Mouse (Mus musculus): ENCODE measurements at regions not wholly inside any gene's neighbourhood (a gene's known extent, or its start where the extent isn't known, plus 50 kb on each side); places are given as distances from the start of the nearest gene placed in this dataset.

- no peak for DNase-seq (ENCODE audit: low spot score in 2 of 2)
These were observed 81.6 kb upstream of the Stx16 start for GRCm38 (mm10) chr2:173994301-173995073.

GRCm38 (mm10) chr2:174004666-174005065 is 71.4 kb upstream of the Stx16 start:
- no peak for DNase-seq (ENCODE audit: low spot score in 2 of 2)

DNA sequence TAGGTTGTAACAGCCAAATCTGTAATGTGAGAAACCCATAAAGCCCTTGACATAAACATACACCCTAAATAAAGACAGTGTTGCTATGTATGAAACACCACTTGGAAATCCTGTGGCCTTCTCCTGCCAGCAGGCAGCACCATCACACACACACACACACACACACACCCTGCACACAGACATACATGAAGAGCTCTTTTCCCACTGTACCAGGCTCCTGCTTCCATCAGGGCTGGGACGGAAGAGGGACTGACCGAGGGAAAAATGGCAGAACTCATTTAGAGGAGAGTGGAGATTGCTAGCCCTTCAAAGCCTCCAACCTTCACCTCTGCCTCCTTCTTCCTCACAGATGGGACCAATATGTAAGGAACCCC is 68.1 kb upstream of the Stx16 start:
- DNase-seq (ENCODE audit: low spot score in 2 of 2): no peak

DNA sequence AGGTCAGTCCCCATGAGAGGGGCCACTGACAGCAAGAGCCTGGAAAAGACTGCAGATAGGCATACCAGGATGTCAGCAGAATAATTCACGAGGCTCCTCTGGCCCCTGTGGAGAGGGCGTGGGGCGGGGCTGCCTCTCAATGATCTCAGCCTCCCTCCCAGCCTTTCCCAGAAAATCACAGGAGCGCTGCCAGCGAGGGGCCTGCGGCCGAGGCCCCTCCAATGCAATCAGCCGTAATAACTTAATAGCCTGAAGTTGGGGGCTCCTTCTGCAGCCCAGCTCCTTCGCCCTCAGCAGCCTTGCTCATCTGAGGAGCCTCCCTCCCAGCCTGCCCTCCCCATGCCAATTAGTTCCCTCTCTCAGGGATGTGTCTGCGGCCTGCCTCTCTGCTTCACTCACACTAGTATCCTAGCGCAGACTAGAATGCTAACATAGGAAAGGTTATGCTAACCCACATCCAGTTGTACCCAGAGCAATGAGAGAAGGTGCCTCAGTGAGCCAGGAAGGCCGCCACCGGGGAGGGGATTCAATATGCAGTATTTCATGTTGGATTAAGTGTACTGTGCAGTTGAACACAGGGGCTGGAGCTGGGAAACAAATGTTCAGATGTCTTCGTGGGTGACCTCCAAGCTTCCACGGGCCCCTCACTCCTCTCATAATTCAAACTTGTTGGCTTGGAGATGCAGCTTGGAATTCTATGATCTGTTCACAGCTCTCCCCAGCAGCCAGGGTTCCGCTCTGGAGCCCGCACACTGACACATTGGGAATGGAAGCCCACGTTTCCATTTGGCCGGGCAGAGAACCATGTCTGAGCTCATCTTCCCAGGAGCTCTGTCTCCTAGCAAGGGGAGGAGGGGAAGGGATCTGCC is 67.5 kb upstream of the Stx16 start:
- peak in 1 of 2 experiments; percentile 39 for DNase-seq (ENCODE audit: low spot score in 2 of 2)

GRCm38 (mm10) chr2:174010038-174010437 is 66.1 kb upstream of the Stx16 start:
- no peak for DNase-seq (ENCODE audit: low spot score in 2 of 2)

DNA sequence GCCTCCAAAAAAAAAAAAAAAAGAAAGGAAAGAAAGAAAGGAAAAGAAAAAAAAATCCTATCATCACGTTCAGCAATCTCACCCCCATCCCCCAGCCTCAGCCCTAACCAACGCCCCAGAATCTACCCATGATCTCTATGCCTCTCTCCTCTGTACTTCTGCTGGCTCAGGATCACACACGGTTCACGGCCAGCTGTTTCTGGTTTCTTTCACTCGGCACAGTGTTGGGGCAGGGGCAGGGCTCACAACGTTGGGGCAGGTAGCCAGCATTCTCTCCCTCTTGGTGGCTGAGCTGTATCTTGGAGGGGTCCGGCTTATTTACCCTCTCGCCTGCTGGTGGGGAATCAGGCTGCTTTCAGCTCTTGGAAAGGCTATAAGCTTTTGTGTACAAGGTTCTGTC is 64.7 kb upstream of the Stx16 start:
- DNase-seq (ENCODE audit: low spot score in 2 of 2): no peak

DNA sequence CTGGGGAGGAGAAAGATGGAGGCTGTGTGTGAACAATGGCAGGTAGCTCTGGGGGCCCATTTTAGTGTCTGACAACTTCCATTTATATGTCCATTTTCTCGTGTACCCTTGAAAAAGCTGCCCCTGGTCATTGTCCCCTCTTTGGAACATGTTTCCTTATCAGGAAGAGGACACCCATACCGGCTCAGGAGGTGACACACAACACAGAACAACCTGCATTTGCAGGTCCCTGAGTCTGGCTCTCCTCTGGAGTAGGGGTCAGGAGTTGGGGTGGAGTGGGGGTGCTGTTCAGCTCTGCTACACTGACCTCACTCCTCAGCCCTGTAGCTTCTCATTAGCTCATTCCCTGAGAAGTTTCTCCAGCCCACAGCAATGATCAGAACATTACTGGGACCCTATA is 61.7 kb upstream of the Stx16 start:
- DNase-seq (ENCODE audit: low spot score in 2 of 2): no peak

GRCm38 (mm10) chr2:174015283-174015682 is 60.8 kb upstream of the Stx16 start:
- DNase-seq (ENCODE audit: low spot score in 2 of 2): no peak

- DNase-seq (ENCODE audit: low spot score in 2 of 2): no peak
These were observed 60.0 kb upstream of the Stx16 start for GRCm38 (mm10) chr2:174016068-174016467.

DNA sequence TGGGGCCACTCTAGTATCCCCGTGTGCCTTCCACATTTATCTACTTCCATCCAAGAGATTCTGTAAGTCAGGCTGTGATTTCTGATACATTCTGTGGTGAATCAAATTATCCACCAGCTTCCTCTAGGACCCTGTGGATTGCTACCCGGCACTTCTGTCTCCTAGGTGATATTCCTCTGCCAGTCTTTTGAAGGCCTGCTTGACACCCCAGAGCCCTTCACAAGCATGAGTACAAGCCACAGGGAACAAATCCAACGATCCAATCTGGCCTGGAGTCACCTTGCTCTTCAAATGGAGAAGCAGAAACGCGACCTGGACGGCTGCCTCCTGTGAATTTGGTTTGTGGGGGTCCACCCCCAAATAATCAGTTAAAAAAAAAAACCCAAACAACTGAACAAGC is 59.1 kb upstream of the Stx16 start:
- no peak for DNase-seq (ENCODE audit: low spot score in 2 of 2)

DNA sequence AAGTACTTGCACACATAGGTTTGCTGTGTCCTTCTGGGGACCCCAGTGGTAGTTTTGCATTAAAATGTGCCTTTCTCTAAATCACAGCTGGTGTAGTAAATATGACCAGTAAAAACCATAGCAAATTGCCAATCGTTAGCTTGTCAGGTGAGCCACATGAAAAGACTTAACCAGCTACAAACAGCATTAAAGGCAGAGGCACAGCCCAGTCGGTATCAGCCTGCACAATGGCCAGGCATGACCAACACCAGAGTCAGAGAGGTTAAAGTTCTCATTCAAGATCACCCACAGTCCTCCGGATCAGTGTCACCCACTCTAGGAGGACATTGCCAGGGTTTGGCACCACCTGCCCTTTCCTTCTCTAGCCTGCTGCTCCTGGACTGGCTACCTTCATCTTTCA is 58.5 kb upstream of the Stx16 start:
- DNase-seq (ENCODE audit: low spot score in 2 of 2): no peak

- DNase-seq (ENCODE audit: low spot score in 2 of 2): no peak
These were observed 58.1 kb upstream of the Stx16 start for GRCm38 (mm10) chr2:174018002-174018401.

- DNase-seq (ENCODE audit: low spot score in 2 of 2): no peak
These were observed 57.1 kb upstream of the Stx16 start for GRCm38 (mm10) chr2:174018986-174019385.

GRCm38 (mm10) chr2:174019970-174020369 is 56.1 kb upstream of the Stx16 start:
- DNase-seq (ENCODE audit: low spot score in 2 of 2): no peak

GRCm38 (mm10) chr2:174020447-174020846 is 55.7 kb upstream of the Stx16 start:
- no peak for DNase-seq (ENCODE audit: low spot score in 2 of 2)

GRCm38 (mm10) chr2:174021538-174021937 is 54.6 kb upstream of the Stx16 start:
- no peak for DNase-seq (ENCODE audit: low spot score in 2 of 2)

GRCm38 (mm10) chr2:174022292-174022691 is 53.8 kb upstream of the Stx16 start:
- DNase-seq (ENCODE audit: low spot score in 2 of 2): no peak

- no peak for DNase-seq (ENCODE audit: low spot score in 2 of 2)
These were observed 50.8 kb upstream of the Stx16 start for GRCm38 (mm10) chr2:174025181-174025870.

Data from urinary bladder, adult 18-20 months (tissue).